Mouse (Mus musculus): ENCODE measurements around the gene Zp2. TPM values are rescaled to one million over a fixed set of nuclear protein-coding genes. Genes with fewer than 3 reads are reported as not detected.

The Zp2 gene
- total RNA-seq, 1 experiment from 2014 or later: not detected

Other genes starting within 250 kb of the Zp2 start
- gene Lyrm1, start 249.4 kb downstream of the Zp2 start, total RNA-seq (2017): 2.6 and 4.7 TPM in 2 replicates
- 3.0 and 4.0 TPM in 2 replicates for gene Dcun1d3, start 249.0 kb downstream of the Zp2 start, total RNA-seq (2017)
- not detected in 2 replicates for gene Dnah3, start 50.0 kb downstream of the Zp2 start, total RNA-seq (2017)
- gene Tmem159, start 42.9 kb downstream of the Zp2 start, total RNA-seq (2017): 3.6 and 5.9 TPM in 2 replicates
- gene Anks4b, start 28.6 kb upstream of the Zp2 start, total RNA-seq (2017): not detected in 2 replicates
- gene Crym, start 56.8 kb upstream of the Zp2 start, total RNA-seq (2017): not detected in 2 replicates
- gene Abca14, start 58.7 kb upstream of the Zp2 start, total RNA-seq (2017): not detected in 2 replicates
- not detected in 2 replicates for gene Abca15, start 183.4 kb upstream of the Zp2 start, total RNA-seq (2017)